Mouse (Mus musculus) macrophage (primary cell): ENCODE data around the gene Itpkc. TPM values are rescaled to one million over a fixed set of nuclear protein-coding genes. Genes with fewer than 3 reads are reported as not detected.
"Not testable (repeated sequence)": the region's sequence is repeated elsewhere in the genome, so short reads cannot be mapped to it uniquely, and the experiment has no call there.

Experiments used
- H3K27ac ChIP-seq: fragments of 350-480 bp; formaldehyde crosslinking; 2 replicates; pipeline ENCODE4 v1.9.0; 2021
- H3K36me3 ChIP-seq: fragments of 350-480 bp; formaldehyde crosslinking; 2 replicates; pipeline ENCODE4 v1.9.0; 2021; ENCODE audit errors: inconsistent target
- H3K4me3 ChIP-seq: fragments of 350-480 bp; formaldehyde crosslinking; 2 replicates; pipeline ENCODE4 v1.9.0; 2021; ENCODE audit errors: inconsistent target
- H3K79me2 ChIP-seq: fragments of 350-480 bp; formaldehyde crosslinking; 2 replicates; pipeline ENCODE4 v1.9.0; 2021; ENCODE audit errors: inconsistent target
- WGBS: methylation state at CpG from one replicate; pipeline ENCODE4 v1.1.7; 2026; ENCODE audit warnings: inconsistent platforms; ENCODE audit not compliant: missing documents; 5-methylcytosine and 5-hydroxymethylcytosine counted together
- polyA plus RNA-seq: library from polyadenylated mRNA; stranded (reverse); fragments of 250-400 nt; gene quantifications from 3 replicates; pipeline ENCODE4 v1.2.4, GENCODE M21; 2018; ENCODE audit warnings: inconsistent platforms

Itpkc gene
- polyA plus RNA-seq, 1 experiment from 2014 or later, result 4.0 TPM

DNA sequence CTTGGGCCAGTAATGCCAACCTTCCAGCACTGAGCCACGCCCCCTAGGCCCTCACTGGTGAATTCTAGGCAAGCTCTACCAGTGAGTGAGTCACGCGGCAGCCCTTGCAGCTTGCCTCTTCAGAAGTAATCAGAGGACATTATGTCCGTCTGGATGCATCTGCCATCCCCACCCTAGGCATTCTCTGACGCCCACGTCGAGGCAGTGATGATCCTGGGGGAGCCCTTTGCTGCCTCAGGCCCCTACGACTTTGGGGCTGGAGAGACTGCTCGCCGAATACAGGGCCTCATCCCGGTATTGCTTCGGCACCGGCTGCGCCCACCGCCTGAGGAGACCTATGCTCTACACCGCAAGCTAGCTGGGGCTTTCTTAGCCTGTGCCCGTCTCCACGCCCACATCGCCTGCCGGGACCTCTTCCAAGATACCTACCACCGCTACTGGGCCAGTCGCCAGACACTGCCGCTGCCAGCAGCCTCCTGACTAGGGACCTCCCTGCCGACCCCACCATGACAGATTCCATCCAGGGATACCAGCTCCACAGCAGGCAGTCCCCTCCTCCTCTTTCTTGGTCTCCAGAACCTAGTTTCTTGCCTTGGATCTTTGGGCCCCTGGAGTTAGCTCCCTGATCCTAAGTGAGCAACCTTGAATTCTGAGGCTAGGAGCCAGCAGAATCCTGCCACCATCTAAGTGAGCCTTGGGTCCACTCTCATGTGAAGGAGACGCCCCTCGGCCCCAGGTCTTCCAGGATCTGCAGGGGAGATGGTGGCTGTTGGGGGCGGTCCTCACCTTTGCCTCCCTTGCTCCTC, 28.8 kb upstream of the Itpkc start:
- Histone ChIP-seq H3K79me2 (no peaks in the 10 kb centered on the region), H3K36me3 (peaks cover 22% of the 10 kb centered on the region), H3K4me3 (no peak overlapping the region), H3K27ac (no peak overlapping the region)
- 60% methylated on average over 24 of the region's 27 CpGs for WGBS

DNA sequence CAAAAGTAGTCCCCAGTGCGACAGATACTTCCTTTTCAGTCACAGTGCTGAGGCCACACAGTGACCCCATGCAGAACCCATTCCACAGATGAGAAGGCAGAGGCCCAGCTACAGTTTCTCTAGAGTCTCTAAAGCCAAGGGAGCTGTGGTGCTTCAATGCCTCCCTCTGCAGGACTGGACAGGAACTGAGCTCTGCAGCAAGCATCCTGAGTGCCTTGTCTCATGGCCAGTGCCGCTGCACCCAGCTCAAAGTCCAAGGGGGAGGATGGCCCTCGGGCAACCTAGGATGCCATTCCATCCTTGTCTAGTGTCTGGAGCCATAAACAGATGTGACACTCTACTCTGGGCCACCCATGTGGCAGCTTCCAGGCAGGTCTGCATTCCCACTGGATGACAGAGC, 27.3 kb upstream of the Itpkc start:
- no peak overlapping the region for H3K4me3 ChIP-seq
- 92% methylated on average over 3 of the region's 3 CpGs for WGBS

DNA sequence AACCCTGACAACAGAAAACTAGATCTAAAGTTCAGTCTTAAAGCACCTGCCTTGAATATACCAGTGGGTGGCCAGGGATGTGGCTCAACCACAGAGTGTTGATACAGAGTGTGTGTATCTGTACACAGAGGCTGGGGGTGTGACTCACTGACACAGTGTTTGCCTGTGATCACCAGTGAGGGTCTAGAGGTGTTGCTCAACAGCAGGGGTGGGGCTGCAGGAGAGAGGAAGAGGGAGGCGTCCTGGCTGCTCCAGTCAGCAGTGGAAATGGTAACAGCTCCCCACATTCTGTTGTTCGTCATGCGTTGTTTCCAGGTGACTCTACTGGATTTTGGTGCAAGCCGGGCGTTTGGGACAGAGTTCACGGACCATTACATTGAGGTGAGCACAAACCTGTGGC, 23.5 kb upstream of the Itpkc start:
- no peak overlapping the region for H3K4me3 ChIP-seq
- H3K27ac ChIP-seq, result no peak overlapping the region
- WGBS, result 62% methylated on average over 6 of the region's 6 CpGs
- no peaks in the 10 kb centered on the region for H3K79me2 ChIP-seq
- H3K36me3 ChIP-seq, result peaks cover 39% of the 10 kb centered on the region

More for the DNA sequence above, 27.3 kb upstream of the Itpkc start:
- Histone ChIP-seq H3K27ac (no peak overlapping the region), H3K36me3 (peaks cover 31% of the 10 kb centered on the region), H3K79me2 (no peaks in the 10 kb centered on the region)

DNA sequence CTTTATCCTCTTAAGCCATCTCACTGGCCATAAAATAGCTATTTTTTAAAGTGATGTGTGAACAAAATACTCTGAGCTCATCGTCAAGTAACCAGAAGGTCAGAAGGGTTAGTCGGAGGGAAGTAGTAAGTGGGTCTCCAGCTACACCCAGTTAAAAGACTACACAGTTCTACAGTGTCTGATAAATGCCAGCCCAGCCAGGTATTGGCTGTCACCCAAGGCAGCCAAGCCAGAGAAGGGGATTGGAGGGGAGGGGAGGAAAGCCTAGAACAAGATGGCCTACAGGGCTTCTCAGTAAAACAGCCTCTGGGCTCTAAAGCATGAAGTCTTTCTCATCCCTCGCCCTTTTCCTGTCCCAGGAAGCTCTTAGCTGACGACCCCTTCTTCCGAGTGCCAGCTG, 21.5 kb upstream of the Itpkc start:
- H3K36me3 ChIP-seq, result peaks cover 56% of the 10 kb centered on the region
- no peaks in the 10 kb centered on the region for H3K79me2 ChIP-seq
- no peak overlapping the region for H3K27ac ChIP-seq
- H3K4me3 ChIP-seq, result no peak overlapping the region
- 95% methylated on average over 5 of the region's 5 CpGs for WGBS

DNA sequence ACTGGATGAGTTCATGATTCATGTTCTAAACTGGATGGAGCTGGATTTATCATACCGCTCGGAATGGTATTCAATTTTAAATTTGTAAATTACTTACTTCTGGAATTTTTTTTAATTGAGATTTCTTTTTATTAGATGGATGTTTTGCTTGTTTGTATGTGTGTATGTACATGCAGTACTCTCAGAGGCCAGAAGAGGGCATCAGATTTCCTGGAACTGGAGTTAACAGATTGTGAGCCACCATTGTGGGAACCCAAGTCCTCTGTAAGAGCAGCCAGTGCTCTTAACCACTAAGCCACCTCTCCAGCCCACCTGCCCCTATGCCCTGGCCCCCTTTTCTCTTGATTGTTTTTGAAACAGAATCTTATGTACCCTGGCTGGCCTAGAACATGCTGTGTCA, 20.7 kb upstream of the Itpkc start:
- no peaks in the 10 kb centered on the region for H3K79me2 ChIP-seq
- H3K36me3 ChIP-seq, result peaks cover 51% of the 10 kb centered on the region
- no peak overlapping the region for H3K4me3 ChIP-seq
- H3K27ac ChIP-seq, result no peak overlapping the region
- WGBS, result 96% methylated on average over 2 of the region's 2 CpGs

DNA sequence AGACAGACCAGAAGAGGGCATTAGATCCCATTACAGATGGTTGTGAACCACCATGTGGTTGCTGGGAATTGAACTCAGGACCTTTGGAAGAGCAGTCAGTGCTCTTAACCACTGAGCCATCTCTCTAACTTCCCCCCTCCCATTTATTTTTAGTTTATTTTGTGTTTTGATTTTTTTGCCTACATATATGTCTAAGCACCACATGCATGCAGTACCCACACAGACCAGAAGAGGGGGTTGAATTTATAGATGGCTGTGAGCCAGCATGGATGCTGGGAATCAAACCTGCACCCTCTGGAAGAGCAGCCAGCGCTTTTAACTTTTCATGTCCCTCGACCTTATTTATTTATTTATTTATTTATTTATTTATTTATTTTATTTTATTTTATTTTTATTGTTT, 15.6 kb upstream of the Itpkc start:
- not testable (repeated sequence) for H3K4me3 ChIP-seq, H3K79me2 ChIP-seq
- 100% methylated on average over 2 of the region's 2 CpGs for WGBS

DNA sequence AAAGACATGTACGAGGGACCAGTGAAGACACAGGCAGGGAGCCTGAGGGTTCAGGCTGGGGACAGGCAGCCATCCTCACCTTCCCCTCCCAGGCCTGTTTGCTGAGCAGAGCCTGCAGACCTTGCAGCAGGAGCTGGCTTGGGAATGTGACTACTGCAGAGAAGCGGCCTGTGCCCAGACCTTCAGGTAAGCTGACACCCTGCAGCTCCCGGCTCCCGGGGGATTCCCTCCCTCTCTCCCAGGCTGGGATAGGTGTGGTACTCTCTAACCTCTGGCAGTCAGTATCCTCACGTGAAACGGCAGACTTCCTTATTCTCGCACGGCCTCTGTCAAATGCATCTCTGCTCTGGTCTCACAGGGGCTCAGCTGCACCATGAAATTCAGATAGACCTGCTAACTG, 14.8 kb upstream of the Itpkc start:
- Histone ChIP-seq H3K79me2 (no peaks in the 10 kb centered on the region), H3K4me3 (no peak overlapping the region), H3K27ac (no peak overlapping the region), H3K36me3 (peaks cover 58% of the 10 kb centered on the region)
- 94% methylated on average over 8 of the region's 8 CpGs for WGBS

More for the DNA sequence above, 15.6 kb upstream of the Itpkc start:
- peaks cover 58% of the 10 kb centered on the region for H3K36me3 ChIP-seq
- not testable (repeated sequence) for H3K27ac ChIP-seq

DNA sequence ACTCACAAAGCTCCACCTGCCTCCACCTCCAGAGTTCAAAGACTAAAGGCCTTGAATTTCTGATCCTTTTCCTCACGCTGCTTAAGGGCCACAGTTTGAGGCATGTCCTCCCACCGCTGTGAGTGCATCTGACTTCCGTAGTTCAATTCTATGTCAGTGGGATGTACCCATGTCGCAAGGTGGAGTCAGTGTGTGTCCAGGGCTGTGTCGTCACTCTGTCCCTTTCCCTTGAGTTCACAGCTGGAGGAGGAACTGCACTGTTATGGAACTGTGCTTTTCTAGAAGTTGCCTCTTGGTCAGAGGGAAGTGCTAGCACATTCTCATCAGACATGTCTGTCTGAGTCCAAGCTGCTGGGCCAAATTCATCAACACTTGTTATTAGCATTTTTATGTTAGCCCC, 10.1 kb upstream of the Itpkc start:
- Histone ChIP-seq H3K79me2 (peaks cover 9% of the 10 kb centered on the region; the same call in 1 of the 2 replicates), H3K27ac (no peak overlapping the region), H3K4me3 (no peak overlapping the region), H3K36me3 (peaks cover 39% of the 10 kb centered on the region)
- 70% methylated on average over 5 of the region's 5 CpGs for WGBS

DNA sequence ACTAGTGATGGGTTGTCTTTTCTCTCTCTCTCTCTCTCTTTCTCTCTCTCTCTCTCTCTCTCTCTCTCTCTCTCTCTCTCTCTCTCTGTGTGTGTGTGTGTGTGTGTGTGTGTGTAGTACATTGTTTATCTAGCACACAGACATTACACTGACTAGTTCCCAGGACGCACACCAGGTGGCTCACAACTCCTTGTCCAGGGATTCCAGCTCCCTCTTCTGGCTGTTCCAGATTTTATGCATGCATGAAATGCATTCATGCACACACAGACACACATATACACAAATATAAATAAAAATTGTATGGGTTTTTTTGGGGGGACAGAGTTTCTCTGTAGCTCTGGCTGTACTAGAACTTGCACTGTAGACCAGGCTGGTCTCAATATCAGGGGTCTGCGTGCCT, 9.1 kb upstream of the Itpkc start:
- Histone ChIP-seq H3K36me3 (peaks cover 28% of the 10 kb centered on the region), H3K79me2 (peaks cover 13% of the 10 kb centered on the region; the same call in 1 of the 2 replicates), H3K4me3 (no peak overlapping the region), H3K27ac (no peak overlapping the region)
- WGBS, result 100% methylated on average over 1 of the region's 2 CpGs

DNA sequence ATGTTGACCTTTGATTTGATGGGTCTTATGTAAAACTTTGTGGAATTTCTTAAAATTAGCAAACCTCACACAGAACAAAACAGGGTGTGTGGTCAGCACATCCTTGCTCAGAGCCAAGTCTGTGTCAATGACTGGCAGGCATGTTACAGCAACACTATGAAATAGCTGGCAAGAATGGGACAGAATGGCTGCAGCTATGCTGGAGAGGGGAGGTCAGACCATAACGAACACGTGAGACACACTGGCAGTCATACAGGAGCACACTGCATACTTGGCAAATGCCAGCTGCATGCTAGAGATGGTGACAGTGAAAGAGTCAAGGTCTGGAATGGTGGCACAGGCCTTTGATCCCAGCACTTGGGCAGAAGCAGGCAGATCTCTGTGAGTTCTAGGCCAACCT, 7.3 kb upstream of the Itpkc start:
- H3K27ac ChIP-seq, result no peak overlapping the region
- H3K79me2 ChIP-seq, result peaks cover 13% of the 10 kb centered on the region; the same call in 1 of the 2 replicates
- H3K36me3 ChIP-seq, result peaks cover 10% of the 10 kb centered on the region; the same call in 1 of the 2 replicates
- 96% methylated on average over 2 of the region's 2 CpGs for WGBS
- H3K4me3 ChIP-seq, result no peak overlapping the region

DNA sequence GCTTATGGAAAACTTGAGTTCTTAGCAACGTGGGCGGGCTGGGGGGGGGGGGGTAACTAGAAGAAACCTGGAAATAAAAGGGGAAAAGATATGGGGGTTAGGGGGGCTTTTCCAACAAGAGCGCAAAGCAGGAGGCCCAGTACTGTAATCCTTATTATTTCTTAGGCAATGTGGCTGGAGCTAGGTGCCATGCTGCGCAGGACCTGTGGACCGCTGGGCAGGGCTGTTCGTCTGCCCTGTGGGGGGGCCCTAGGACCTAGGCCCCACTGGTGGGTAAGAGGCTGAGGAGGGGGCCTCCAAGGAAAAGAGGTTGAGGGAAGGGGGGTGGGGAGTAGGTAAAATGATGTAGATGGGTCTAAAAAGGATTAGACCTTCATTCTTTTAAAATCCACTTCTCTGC, 4.8 kb upstream of the Itpkc start:
- WGBS, result 10% methylated on average over 6 of the region's 6 CpGs
- Histone ChIP-seq H3K27ac (peak overlapping the region; percentile 46), H3K36me3 (no peaks in the 10 kb centered on the region), H3K4me3 (peak overlapping the region; percentile 66), H3K79me2 (peaks cover 13% of the 10 kb centered on the region; the same call in 1 of the 2 replicates)

DNA sequence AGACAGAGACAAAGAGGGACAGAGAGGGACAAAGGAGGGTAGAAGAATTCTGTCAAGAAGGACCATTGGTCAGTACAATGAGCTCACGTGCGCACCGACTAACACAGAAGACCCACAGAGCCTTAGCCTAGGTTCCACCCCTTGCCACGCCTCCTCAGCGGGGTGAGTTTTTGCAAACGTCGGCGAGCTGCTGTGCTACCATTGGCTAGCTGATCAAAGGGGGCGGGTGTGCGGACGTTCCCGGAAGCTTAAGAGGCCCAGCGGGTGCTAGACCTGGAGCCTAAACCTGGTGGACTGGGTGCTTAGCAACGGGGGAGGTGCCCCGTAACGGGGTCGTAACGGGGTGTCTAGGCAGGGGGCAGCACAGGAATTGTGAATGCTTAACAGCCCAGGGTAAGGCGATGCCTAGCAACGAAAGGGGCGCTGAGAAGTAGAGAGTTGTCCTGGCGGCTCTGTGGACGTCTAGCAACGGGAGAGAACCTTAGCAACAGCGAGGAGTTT, 4.4 kb upstream of the Itpkc start, which contains the start of gene Coq8b:
Gene Coq8b, plus strand, starts transcription at position 243 of the 501 bp plus-strand sequence.
- H3K36me3 ChIP-seq, result no peaks in the 10 kb centered on the region
- H3K79me2 ChIP-seq, result peaks cover 15% of the 10 kb centered on the region
- peak within 1 kb of the TSS; percentile 46 for H3K27ac ChIP-seq
- peak within 1 kb of the TSS; percentile 66 for H3K4me3 ChIP-seq
- under 1% methylated on average over 25 of the region's 25 CpGs for WGBS

DNA sequence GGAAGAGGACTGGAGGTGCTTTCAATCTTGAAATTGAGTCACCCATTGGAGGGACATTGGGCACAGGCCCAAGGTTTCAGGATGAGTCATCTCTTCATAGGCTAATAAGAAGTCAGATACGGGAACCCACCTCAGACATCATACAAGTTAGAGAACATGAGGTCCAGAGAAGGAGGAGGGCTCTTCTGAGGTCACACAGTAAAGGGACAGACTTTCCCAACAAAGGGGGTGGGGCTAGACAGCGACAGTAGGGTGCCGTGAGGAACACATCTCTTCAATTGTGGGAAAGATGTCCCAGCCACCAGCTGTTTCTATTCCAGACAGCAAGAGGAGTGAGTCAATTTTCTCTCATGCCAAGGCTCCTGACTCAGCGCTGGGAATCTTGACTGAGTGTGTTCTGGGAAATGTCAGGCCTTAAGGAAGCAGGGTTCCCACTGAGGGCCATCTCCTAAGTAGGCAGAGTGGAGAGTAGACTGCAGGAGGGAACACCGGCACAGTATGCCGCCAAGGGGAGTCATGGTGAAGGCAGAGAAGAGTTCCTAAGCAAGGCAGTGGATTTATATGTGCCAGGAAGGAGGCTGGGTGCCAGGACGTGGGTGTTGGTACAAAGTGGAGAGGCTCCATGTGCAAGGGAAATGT, 3.4 kb upstream of the Itpkc start:
- no peak overlapping the region for H3K4me3 ChIP-seq
- WGBS, result 68% methylated on average over 7 of the region's 7 CpGs
- no peak overlapping the region for H3K27ac ChIP-seq
- no peaks in the 10 kb centered on the region for H3K36me3 ChIP-seq
- H3K79me2 ChIP-seq, result peaks cover 26% of the 10 kb centered on the region

DNA sequence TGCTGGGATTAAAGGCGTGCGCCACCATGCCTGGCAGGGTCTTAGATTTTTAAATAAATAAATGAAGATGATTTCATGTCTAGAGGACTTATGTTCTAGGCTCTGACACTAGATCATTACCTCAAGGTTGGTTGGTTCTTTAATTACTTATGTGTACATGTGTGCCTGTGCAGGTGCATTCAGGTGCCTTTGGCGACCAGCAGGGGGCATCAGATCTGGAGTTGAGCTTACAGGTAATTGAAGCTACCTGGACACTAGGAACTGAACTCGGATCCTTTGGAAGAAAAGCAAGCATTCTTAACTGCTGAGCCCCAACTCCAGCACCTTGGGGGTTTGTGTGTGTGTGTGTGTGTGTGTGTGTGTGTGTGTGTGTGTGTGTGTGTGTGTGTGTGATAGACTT, 2.3 kb upstream of the Itpkc start:
- peaks cover 36% of the 10 kb centered on the region for H3K79me2 ChIP-seq
- no peak overlapping the region for H3K4me3 ChIP-seq
- no peak overlapping the region for H3K27ac ChIP-seq
- no peaks in the 10 kb centered on the region for H3K36me3 ChIP-seq
- WGBS, result 86% methylated on average over 4 of the region's 4 CpGs

DNA sequence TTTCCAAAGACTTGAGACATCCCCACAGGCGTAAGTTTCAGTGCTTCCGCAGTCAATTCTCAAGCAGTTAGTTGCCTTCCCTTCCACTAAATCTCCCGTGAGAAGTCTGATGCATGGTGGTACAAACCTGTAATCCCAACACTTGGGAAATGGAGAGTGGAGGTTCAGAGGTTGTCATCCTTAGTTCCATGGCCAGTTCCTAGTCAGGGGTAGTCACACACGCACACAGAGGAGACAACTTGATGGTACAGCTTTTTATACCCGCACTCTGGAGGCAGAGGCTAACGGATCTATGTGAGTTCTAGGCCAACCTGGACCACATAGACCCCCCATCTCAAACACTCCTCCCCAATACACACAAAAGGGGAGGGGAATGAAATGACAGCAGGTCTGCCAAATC, 404 bp upstream of the Itpkc start:
- Histone ChIP-seq H3K27ac (peak overlapping the region; percentile 68), H3K4me3 (peak overlapping the region; percentile 47), H3K36me3 (no peaks in the 10 kb centered on the region), H3K79me2 (peaks cover 48% of the 10 kb centered on the region)
- 14% methylated on average over 6 of the region's 6 CpGs for WGBS
